Mouse (Mus musculus): ENCODE data around the gene Afap1.

Afap1 gene

GRCm38 (mm10) chr5:35893093-35893804, at the start of gene Afap1:
Afap1 (plus strand) TSS chr5:35893319.
- peak; percentile 99 for DNase-seq (ENCODE audit: low spot score)

DNA sequence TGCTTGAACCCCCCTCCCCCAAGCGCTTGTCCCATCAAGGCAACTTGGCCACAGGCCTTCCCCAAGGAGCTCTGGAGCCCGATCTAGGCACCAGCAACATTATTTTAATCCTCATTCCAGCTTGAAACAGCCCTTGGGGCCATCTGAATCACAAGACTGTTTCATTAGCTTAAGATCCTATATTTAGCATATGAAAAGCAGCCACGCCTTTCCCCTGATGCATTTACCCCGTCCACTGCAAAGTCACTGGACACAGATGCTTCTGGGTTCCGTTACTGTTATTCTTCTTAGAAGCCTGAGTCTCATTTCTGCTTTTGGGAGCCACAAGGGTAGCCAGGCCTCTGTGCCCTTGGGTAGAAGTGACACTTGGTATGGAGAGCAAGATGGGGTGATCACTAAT, 41.6 kb upstream of the Afap1 start:
- DNase-seq (ENCODE audit: low spot score) = no peak

GRCm38 (mm10) chr5:35853463-35853862, 39.7 kb upstream of the Afap1 start:
- no peak for DNase-seq (ENCODE audit: low spot score)

GRCm38 (mm10) chr5:35856245-35856644, 36.9 kb upstream of the Afap1 start:
- peak; percentile 32 for DNase-seq (ENCODE audit: low spot score)

DNA sequence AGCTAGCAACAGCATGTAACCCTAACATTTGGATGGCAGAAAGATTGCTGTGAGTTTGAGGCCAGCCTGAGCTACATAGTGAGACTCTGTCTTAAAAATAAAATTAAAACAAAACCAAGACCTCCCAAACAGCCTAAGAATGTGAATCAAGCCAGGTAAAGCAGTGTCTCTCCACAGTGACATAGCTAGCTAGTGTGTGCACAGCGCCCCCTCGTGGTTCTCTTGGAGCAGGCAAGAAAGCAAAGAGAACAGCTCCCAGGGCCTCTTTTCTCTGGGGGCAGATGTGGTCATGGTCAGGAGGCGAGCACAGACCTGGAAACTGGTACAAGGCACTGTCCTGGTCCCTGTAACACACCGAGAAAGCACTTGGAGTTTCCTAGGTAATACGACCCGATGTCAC, 35.0 kb upstream of the Afap1 start:
- DNase-seq (ENCODE audit: low spot score) = peak; percentile 65

DNA sequence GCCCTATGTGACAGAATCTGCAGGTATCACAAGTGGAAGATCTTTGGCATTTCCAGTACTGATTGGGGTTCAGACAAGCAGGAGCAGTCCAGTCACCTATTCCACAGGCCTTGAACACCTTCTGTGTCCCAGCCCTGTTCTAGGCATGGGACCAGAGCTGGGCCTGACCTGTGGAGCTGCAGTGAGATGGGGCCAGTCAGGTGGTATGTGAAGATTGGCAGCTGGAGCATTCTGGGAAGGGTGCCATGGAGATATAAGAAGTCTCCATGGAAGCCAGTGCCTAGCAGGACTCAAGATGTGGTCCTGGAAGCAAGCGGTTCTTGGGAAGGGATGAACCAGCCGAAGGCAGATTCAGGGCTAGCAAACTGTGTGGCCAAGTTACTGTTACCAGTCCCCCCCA, 31.7 kb upstream of the Afap1 start:
- no peak for DNase-seq (ENCODE audit: low spot score)

- no peak for DNase-seq (ENCODE audit: low spot score)
Measured at GRCm38 (mm10) chr5:35869973-35870372, 23.1 kb upstream of the Afap1 start.

DNA sequence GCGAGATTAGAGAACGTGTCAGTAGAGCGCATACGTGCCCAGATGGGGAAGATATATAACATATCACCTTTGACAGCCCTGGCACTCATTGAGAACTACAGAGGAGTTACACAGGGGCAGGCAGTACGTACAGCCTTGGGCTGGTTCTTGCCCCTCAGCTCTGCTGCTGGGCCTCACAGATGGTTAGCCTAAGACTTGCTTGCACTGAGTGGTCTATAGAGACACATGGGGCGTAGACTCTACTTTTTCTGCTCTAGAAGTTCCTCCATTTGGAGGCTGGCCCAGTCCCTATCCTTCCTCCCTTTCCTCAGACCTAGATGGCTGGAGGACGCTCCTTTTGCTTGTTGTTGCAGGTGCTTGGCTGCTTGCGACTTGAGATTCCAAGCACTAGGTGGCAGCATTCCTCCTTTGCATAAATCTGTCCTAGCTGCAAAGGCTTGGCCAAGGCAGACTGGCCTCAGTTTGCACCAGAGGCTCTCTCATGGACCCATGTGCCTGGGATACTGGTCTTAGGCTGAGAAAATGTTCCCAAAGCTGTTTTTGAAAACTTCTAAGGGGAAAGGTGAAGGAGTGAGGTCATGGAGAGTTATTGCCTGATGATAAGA, 22.6 kb upstream of the Afap1 start:
- DNase-seq (ENCODE audit: low spot score) = peak; percentile 80

DNA sequence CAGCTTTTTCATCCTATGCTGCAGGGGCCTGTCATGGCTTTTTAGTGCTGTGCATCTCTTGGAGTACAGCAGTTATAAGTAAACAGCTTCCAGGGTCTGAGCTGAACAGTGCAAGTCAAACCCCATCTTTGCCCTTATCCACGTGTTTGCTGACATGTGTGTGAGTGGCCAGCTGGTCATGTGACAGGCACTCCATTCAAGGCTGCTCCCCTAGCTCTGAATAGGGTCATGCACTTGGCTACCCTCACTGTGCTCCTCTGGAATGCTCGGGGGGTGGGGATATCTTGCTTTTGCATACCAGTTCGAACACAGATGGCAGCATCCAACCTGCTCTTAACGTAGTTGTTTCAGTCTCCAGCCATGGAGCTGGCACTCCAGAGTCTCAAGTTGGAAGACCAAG, 19.7 kb upstream of the Afap1 start:
- DNase-seq (ENCODE audit: low spot score) = no peak

GRCm38 (mm10) chr5:35876236-35876635, 16.9 kb upstream of the Afap1 start:
- no peak for DNase-seq (ENCODE audit: low spot score)

GRCm38 (mm10) chr5:35879199-35879598, 13.9 kb upstream of the Afap1 start:
- DNase-seq (ENCODE audit: low spot score) = peak; percentile 79

DNA sequence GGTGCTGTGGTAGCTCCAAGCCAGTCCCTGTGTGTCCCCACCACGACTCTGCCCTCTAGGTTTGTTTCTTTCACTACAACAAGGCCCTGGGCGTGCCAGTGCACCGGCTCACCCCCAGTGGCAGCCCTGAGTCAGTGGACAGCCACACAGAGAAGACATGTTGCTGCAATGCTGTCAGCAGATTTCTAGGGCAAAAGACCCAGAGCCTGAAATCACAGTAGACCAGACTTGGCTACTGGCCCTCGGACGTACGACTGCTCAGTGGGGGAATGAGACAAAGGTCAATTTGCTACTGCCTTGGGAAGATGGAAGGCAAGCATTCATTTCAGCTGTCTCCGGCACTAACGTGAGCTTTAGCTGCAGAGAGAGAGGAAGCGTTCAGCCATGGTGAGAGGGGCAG, 10.7 kb upstream of the Afap1 start:
- DNase-seq (ENCODE audit: low spot score) = no peak

GRCm38 (mm10) chr5:35884262-35884661, 8.9 kb upstream of the Afap1 start:
- peak; percentile 76 for DNase-seq (ENCODE audit: low spot score)

DNA sequence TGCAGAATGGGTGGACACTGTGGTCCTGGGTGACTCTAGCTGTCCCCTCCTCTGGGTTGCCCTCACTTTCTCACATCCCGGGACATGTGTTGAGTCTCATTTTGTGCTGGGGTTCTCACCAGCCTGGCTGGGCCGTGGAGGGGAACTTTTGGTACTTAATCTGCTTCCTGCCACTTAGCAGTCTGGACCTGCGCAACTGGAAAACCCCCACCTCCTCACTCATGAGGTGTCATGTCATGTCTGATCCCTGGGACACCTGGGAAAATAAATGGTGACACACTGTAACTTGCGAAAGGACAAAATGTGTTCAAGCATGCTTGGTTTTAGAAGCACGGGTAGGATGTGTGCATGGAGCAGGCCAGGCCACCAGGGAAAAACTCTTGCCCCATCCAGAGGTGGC, 8.4 kb upstream of the Afap1 start:
- no peak for DNase-seq (ENCODE audit: low spot score)

GRCm38 (mm10) chr5:35888959-35889358, 4.2 kb upstream of the Afap1 start:
- no peak for DNase-seq (ENCODE audit: low spot score)

DNA sequence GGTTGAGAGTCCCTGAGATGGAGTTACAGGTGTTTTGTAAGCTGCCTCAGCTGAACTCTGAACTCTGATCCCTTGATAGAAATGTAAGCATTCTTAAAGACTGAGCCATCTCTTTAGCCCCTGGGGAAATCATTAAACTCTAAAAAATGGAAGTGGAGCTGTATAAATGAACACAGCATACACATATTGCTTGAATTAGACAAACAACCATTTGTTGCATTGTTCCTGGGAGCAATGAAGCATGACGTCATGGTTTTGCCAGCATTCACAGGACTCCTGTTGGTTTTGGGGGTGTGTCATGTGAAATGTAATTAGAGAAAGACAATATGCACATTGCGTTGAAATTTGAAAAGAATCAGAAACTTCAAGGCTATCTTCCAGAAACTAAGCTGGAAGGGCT, 3.5 kb upstream of the Afap1 start:
- DNase-seq (ENCODE audit: low spot score) = no peak

GRCm38 (mm10) chr5:35890985-35891730, 2.0 kb upstream of the Afap1 start:
- no peak for DNase-seq (ENCODE audit: low spot score)

- DNase-seq (ENCODE audit: low spot score) = no peak
Measured at GRCm38 (mm10) chr5:35892363-35892762, 756 bp upstream of the Afap1 start.

DNA sequence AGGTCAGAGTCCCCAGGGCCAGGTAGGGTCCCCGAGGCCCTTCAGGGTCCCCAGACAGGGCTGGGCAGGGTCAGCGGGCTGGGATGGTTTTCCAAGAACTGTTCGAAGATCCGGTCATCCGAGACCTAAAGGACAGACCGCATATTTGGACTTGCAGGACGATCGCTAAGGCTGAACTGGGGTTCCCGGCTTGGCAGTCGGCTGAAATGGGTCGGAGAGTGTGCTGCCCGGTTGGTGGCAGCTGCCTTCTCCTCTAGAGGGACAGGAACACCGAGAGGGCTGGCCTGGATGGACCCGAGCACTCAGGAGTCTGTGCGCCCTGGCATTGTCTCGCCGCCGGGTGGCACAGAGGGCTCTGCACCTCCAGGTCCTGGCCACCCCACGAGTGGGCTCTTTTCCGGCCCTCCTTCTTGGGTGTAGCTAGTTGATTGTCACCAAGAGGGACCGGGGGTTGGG, 714 bp downstream of the Afap1 start:
- DNase-seq (ENCODE audit: low spot score) = peak; percentile 59

- no peak for DNase-seq (ENCODE audit: low spot score)
Measured at GRCm38 (mm10) chr5:35894295-35895047, 1.4 kb downstream of the Afap1 start.

GRCm38 (mm10) chr5:35895926-35896325, 2.8 kb downstream of the Afap1 start:
- DNase-seq (ENCODE audit: low spot score) = no peak

DNA sequence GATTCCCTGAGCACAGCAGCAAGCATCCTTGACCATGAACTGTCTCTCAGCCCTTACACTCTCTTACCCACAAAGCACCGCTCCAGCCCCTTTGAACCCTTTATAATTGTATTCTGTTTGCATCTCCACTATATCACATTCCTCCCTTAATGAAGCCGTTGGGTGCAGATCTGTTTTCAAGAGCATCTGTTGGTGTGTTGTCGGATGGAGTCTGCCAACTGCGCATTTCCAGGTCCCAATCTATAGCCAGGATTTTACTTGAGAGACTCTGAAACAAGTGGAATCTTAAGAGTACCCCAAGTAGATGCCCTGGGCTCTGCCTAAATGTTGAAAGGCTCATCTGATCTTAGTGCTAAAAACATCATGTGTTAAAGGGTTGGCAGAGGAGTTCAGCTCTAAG, 3.4 kb downstream of the Afap1 start:
- DNase-seq (ENCODE audit: low spot score) = no peak
